Mouse (Mus musculus): ENCODE results near the gene Itgb5.

DNA sequence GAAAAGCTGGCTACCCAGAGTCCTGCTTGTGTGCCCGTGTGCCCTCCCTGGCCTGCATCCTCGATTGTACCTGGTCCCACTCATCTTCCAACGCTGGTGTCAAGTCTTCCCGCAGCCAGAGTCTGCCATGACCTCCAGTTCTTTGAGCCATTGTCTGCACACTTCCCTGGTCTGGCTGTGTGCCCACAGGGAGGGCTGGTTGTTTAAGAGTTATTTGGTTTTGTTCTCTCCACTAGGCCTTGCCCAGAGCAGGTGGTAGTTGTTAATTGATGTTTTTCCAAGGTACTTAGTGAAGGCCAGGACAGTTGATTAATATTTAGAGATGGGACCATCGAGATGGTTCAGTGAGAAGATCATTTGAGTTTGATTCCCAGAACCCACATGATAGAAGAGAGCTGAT is 54.7 kb downstream of the Itgb5 start:
- TF ChIP-seq CTCF (conservative IDR thresholded peaks at IDR 0.05 in 1 of 2, IDR thresholded peaks at IDR 0.05 in 1 of 2; ENCODE audit: low read depth in 2 of 2, low read length in 2 of 2) (no peak), ZNF384 (IDR thresholded peaks at IDR 0.05; ENCODE audit: low read depth, low read length) (no peak), CHD1 (IDR thresholded peaks at IDR 0.05; ENCODE audit: low read depth, low read length) (no peak), JUN (IDR thresholded peaks at IDR 0.05; ENCODE audit: insufficient read depth, low read depth, low read length) (no peak), EP300 (IDR thresholded peaks at IDR 0.05; ENCODE audit: low read length) (no peak)

All from CH12.LX (cell line).